Mouse (Mus musculus): Measurements from ENCODE around the gene Timm10. TPM values are rescaled to one million over a fixed set of nuclear protein-coding genes. Genes with fewer than 3 reads are reported as not detected.

Gene Timm10
- polyA plus RNA-seq (2015; fragmentation: Nextera tagmentation; extraction: Ambion mirVana) = 98.0 and 101 TPM in 2 replicates

DNA sequence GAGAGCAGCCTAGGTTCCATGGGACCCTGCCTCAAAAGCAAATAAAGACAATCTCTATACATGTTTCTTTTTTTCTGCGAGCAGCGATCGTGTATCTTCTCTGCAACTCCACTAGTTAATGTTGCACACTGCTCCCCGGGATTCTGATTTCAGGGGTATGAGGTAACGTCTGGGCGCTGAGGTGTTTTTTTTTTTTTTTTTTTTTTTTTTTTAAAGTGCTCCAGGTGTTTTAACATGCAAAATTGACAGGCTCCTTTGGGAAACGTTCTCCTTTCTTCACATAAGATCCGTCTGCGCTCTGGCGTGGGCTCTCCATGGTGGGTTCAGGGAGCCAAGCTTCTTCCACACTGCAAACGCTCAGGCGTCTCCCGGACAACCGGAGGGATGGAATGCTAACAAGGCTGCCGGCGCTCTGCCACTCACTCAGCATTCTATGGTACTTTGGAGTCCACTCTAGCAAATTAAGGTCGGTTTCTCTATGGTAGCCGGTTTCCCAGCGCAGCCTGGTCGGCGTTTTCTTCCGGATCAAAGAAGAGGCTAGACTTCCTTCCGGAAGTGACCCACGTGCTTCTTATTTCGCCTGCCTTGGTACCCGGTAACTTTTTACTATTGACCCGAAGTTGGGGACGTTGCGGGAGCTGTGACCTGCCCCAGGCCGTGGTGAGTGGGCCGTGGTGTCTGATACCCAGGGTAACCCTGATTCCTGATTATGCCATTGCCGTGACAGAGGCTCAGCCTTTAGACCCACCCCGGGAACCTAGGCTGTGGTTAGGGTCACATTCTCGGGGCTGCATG lies at the start of gene Timm10:
Gene Timm10 (plus strand): TSS at position 510 of the 795 bp plus-strand sequence.

DNA sequence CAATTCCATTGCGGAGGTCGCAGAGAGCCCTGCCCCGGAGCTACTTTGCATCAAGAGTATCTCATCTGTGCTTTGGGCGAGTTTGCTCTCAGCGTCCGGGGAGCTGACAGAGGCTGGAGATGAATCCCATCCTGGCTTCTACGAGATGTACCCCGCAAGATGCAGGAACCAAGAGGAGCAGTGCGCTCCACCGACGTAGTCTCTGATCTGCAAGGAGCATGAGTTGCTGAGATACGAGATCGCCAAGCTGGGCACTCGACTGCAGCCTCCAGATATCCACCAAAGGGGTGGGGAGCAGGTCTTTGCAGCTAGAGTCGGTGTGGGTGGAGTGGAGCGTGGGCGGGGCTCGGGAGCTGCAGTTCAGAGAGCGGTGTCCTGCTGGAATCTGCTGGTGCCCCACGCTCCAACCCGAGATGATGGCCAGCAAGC lies 28.3 kb upstream of the Timm10 start, which contains the start of gene Ube2l6:
Gene Ube2l6 (plus strand): TSS at position 336 of the 429 bp plus-strand sequence.

DNA sequence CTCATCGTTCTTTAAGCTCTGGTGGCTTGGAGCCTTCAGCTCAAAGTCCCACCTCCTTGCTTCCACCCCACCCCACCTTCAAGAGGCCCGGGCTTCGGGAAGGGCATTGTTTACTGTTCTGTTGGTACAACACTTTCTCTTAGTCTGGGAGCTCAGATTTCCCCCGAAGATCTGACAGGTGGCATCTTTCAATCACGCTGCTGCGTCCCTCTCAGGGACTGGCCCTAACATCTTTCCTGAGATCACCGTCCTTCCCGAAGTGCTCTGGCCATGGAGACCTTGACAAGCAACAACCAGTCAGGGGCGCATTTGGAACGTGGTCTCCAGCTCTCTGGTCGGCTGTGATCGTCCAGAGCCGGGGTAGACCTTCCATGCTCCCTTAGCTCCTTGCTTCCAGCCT lies 4.2 kb upstream of the Timm10 start, which contains the start of gene Smtnl1:
Gene Smtnl1 (minus strand): TSS at position 101 of the 400 bp plus-strand sequence.

DNA sequence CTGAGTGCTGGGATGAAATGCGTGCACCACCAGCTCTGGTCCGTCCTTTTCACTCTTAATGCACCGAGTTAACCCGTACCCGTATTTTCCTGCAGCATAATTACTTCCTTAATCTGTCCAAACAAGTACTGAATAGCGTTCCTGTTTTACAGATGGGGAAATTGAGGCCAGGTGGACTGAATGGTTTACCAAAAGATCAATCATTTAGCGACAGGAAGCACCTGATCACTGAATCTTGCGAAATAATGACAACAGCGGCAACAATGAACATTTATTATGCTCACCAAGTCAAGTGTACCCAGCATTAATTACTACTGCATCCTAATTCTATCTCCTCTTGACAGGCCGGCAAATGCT lies 11.8 kb downstream of the Timm10 start, which contains the start of gene Slc43a1:
Gene Slc43a1 (plus strand): TSS at position 258 of the 357 bp plus-strand sequence.

Other genes with a start within 250 kb of the Timm10 start
- gene Ctnnd1, start 176.2 kb upstream of the Timm10 start, polyA plus RNA-seq (2015; fragmentation: Nextera tagmentation; extraction: Ambion mirVana) = 12.9 and 13.6 TPM in 2 replicates
- gene Btbd18, start 167.9 kb upstream of the Timm10 start, polyA plus RNA-seq (2015; fragmentation: Nextera tagmentation; extraction: Ambion mirVana) = 0.17 and 0.27 TPM in 2 replicates
- gene Selenoh, start 156.2 kb upstream of the Timm10 start, polyA plus RNA-seq (2015; fragmentation: Nextera tagmentation; extraction: Ambion mirVana) = 194 and 200 TPM in 2 replicates
- gene Gm28635, start 149.0 kb upstream of the Timm10 start, polyA plus RNA-seq (2015; fragmentation: Nextera tagmentation; extraction: Ambion mirVana) = not detected in 2 replicates
- gene Med19, start 148.6 kb upstream of the Timm10 start, polyA plus RNA-seq (2015; fragmentation: Nextera tagmentation; extraction: Ambion mirVana) = 50.0 and 50.1 TPM in 2 replicates
- 316 and 326 TPM in 2 replicates for gene Tmx2, start 147.9 kb upstream of the Timm10 start, polyA plus RNA-seq (2015; fragmentation: Nextera tagmentation; extraction: Ambion mirVana)
- 14.1 and 16.3 TPM in 2 replicates for gene Zdhhc5, start 111.8 kb upstream of the Timm10 start, polyA plus RNA-seq (2015; fragmentation: Nextera tagmentation; extraction: Ambion mirVana)
- 13.3 and 14.9 TPM in 2 replicates for gene Clp1, start 99.6 kb upstream of the Timm10 start, polyA plus RNA-seq (2015; fragmentation: Nextera tagmentation; extraction: Ambion mirVana)
- gene Ypel4, start 92.9 kb upstream of the Timm10 start, polyA plus RNA-seq (2015; fragmentation: Nextera tagmentation; extraction: Ambion mirVana) = 10.1 and 12.0 TPM in 2 replicates
- 5.2 and 5.3 TPM in 2 replicates for gene Gm19426, start 83.3 kb upstream of the Timm10 start, polyA plus RNA-seq (2015; fragmentation: Nextera tagmentation; extraction: Ambion mirVana)
- gene Serping1, start 51.6 kb upstream of the Timm10 start, polyA plus RNA-seq (2015; fragmentation: Nextera tagmentation; extraction: Ambion mirVana) = 41.5 and 57.2 TPM in 2 replicates
- gene Ube2l6, start 28.2 kb upstream of the Timm10 start, polyA plus RNA-seq (2015; fragmentation: Nextera tagmentation; extraction: Ambion mirVana) = 17.3 and 18.4 TPM in 2 replicates
- 0.14 TPM in 1 of 2 replicates, not detected in the other for gene Smtnl1, start 4.3 kb upstream of the Timm10 start, polyA plus RNA-seq (2015; fragmentation: Nextera tagmentation; extraction: Ambion mirVana)
- gene Slc43a1, start 11.9 kb downstream of the Timm10 start, polyA plus RNA-seq (2015; fragmentation: Nextera tagmentation; extraction: Ambion mirVana) = 0.75 and 1.2 TPM in 2 replicates
- gene Rtn4rl2, start 59.7 kb downstream of the Timm10 start, polyA plus RNA-seq (2015; fragmentation: Nextera tagmentation; extraction: Ambion mirVana) = 2.7 and 3.7 TPM in 2 replicates
- gene Slc43a3, start 109.6 kb downstream of the Timm10 start, polyA plus RNA-seq (2015; fragmentation: Nextera tagmentation; extraction: Ambion mirVana) = 4.3 and 4.5 TPM in 2 replicates
- not detected in 2 replicates for gene Prg2, start 153.5 kb downstream of the Timm10 start, polyA plus RNA-seq (2015; fragmentation: Nextera tagmentation; extraction: Ambion mirVana)
- gene Prg3, start 161.2 kb downstream of the Timm10 start, polyA plus RNA-seq (2015; fragmentation: Nextera tagmentation; extraction: Ambion mirVana) = not detected in 2 replicates
- gene Ssrp1, start 210.2 kb downstream of the Timm10 start, polyA plus RNA-seq (2015; fragmentation: Nextera tagmentation; extraction: Ambion mirVana) = 104 and 116 TPM in 2 replicates
- gene P2rx3, start 210.5 kb downstream of the Timm10 start, polyA plus RNA-seq (2015; fragmentation: Nextera tagmentation; extraction: Ambion mirVana) = 0.70 and 6.1 TPM in 2 replicates
- 11.8 and 16.7 TPM in 2 replicates for gene Tnks1bp1, start 221.0 kb downstream of the Timm10 start, polyA plus RNA-seq (2015; fragmentation: Nextera tagmentation; extraction: Ambion mirVana)